Mouse (Mus musculus): ENCODE results near the gene Map7.

DNA sequence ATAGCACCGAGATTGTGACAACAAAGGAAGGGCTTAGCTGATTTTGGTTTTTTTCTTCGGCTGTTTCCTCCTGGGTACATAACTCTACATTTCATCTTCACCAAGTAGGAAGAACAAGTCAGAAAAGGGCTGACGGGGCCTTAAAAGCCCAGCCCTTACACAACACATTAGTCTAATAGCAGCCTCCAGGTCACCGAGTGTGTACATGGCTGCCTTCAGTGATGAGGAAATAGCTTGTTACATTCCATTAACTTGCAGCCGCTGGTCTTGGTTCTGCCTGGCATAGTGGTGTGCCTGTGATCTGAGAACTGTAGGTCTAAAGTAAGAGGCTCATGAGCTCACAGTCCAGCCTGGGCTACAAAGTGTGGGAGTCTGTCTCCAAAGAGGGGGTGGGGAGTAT lies 16.5 kb downstream of the Map7 start:
- no peak for TF ChIP-seq CTCF (IDR thresholded peaks at IDR 0.05; ENCODE audit: low read depth, low read length)
- TF ChIP-seq EP300 (IDR thresholded peaks at IDR 0.05; ENCODE audit: insufficient read depth, low read depth, low read length), result no peak
- no peak for TF ChIP-seq POLR2A (IDR thresholded peaks at IDR 0.05; ENCODE audit: insufficient read depth, low read length)
